Mouse (Mus musculus): ENCODE data around the gene Cep70. TPM values are rescaled to one million over a fixed set of nuclear protein-coding genes. Genes with fewer than 3 reads are reported as not detected.

Cep70 gene
- polyA plus RNA-seq, 1 experiment = 20.1 TPM

DNA sequence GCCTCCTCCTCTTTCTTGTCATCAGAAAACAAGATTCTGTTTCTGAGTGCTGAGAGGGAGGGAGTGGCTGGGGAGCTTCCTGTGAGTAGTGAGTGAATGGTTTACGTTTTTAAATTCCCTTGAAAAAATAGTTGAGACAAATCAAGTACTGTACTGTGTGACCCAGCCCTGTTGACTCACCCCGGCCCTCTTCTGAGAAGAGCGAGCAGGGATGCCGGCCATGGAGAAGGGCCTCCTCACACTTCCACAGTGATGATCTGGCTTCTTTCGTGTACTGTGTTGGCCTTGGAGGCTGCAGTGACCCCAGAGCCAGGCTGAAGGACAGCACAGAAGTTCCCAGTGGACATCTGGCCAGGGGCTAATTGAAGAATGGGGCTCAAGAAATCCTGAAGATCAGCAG lies 61.1 kb downstream of the Cep70 start:
- TF ChIP-seq POLR2A (IDR thresholded peaks at IDR 0.05; ENCODE audit: extremely low read depth, insufficient read depth, low read length) (no peak), CTCF (IDR thresholded peaks at IDR 0.05; ENCODE audit: extremely low read depth, insufficient read depth, low read length) (no peak)
- Histone ChIP-seq H3K4me1 (ENCODE audit: control insufficient read depth, insufficient read depth, low read length) (no peaks in the 10 kb centered on the region; the same call in 1 of the 2 replicates), H3K4me3 (ENCODE audit: insufficient read depth, low read length) (no peak overlapping the region), H3K27ac (ENCODE audit: insufficient read depth, low read length) (no peak overlapping the region)

DNA sequence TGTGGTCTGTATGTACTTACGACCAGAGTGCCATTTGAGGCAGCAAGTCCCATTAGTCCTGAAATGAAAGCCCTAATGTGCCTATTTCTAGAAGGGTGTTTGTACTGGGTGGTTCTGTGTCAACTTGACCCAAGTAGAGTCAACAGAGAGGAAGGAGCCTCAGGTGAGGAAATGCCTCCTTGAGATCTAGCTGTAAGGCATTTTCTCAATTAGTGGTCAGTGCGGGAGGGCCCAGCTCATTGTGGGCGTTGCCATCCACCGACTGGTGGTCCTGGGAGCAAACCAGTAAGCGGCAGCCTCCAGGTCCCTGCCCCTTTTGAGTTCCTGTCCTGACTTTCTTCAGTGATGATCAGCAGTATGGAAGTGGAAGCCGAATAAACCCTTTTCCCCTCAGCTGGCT lies 63.1 kb downstream of the Cep70 start:
- no peak for TF ChIP-seq CTCF (IDR thresholded peaks at IDR 0.05; ENCODE audit: extremely low read depth, insufficient read depth, low read length)
- no peak for TF ChIP-seq POLR2A (IDR thresholded peaks at IDR 0.05; ENCODE audit: extremely low read depth, insufficient read depth, low read length)
- Histone ChIP-seq H3K4me1 (ENCODE audit: control insufficient read depth, insufficient read depth, low read length) (no peaks in the 10 kb centered on the region; the same call in 1 of the 2 replicates), H3K27ac (ENCODE audit: insufficient read depth, low read length) (no peak overlapping the region), H3K4me3 (ENCODE audit: insufficient read depth, low read length) (no peak overlapping the region)

DNA sequence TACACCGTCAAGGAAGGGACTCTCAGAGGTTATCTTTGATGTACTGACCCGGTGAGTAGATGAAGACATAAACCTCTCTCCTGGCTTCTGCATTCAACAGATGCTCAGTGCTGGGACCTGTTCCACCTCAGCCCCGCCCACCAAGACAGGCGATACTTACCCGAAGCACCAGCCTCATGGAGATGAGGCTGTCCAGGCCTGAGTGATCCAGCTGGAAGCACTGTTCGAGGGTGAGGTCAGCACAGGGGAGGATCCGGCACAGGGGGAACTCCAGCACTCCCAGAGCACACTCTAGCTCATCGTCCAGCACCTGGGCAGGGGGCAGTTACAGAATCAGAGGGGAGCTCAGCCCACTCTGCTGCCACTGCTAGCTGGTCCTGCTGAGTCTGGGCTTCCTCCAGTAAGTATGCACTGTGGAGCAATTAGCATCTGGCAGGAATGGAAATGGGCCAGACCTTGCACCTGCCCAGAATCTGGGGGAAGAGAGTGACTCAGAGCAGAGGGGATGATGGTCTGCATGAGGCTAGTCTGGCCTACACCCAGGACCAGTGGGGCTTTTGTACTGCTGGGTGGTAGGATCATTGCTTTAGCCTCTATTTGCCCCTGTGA lies 76.3 kb downstream of the Cep70 start:
- Histone ChIP-seq H3K4me1 (ENCODE audit: control insufficient read depth, insufficient read depth, low read length) (no peaks in the 10 kb centered on the region), H3K27ac (ENCODE audit: insufficient read depth, low read length) (no peak overlapping the region), H3K4me3 (ENCODE audit: insufficient read depth, low read length) (no peak overlapping the region)
- TF ChIP-seq POLR2A (IDR thresholded peaks at IDR 0.05; ENCODE audit: extremely low read depth, insufficient read depth, low read length) (no peak), CTCF (IDR thresholded peaks at IDR 0.05; ENCODE audit: extremely low read depth, insufficient read depth, low read length) (no peak)

DNA sequence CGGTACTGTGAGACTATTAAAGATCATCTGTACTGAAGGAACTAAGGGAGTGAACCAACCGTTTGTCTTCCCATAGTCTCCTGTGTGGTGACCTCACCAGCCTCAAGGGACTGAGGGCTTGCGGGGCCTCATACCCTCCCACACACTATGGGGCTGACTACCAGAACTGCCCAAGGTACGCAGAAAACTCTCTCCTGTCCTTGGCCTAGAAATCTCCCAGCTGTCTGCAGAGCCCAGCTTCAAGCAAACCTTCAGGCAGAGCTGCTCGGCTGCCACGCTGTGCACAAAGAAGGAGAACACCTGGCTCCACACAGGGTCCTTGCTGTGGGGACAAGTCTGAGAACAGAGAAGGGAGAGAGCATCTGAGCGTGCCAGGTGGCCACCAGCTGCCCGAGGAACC lies 76.8 kb downstream of the Cep70 start:
- TF ChIP-seq CTCF (IDR thresholded peaks at IDR 0.05; ENCODE audit: extremely low read depth, insufficient read depth, low read length) (no peak), POLR2A (IDR thresholded peaks at IDR 0.05; ENCODE audit: extremely low read depth, insufficient read depth, low read length) (no peak)
- no peak overlapping the region for H3K4me3 ChIP-seq (ENCODE audit: insufficient read depth, low read length)
- H3K27ac ChIP-seq (ENCODE audit: insufficient read depth, low read length) = no peak overlapping the region
- no peaks in the 10 kb centered on the region for H3K4me1 ChIP-seq (ENCODE audit: control insufficient read depth, insufficient read depth, low read length)

DNA sequence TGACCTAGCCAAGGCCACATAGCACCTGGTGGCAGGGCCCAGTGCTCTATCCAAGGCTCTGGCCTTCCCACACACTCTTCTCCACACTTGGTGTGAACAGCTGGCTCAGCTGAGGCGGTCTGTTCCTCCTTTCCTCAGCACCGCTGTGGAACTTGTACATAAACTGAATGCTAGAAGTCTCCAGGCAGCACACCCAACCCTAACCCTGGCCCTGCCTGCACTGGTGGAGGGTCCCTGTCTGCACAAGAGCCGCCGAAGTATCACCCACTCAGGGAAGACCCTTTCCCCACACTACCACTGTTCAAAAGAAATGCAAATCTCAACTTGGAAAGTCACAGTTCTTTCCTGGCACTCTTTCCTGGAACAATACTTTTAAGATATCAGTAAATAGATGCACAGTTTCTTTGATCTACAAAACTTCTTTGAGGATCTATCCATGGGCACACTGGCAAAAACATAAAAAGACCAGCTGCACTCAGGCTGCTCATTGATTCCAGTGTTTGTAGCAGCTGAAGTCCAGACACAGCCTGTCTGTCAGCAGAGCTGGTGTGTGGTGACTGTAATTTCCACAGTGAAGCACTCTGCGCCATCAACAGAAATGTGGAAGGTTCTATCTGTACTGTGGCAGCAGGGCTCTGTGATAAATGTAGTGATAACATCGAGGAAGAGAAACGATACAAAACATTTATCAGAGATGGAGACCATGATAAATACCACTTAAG lies 82.2 kb downstream of the Cep70 start:
- no peak overlapping the region for H3K4me3 ChIP-seq (ENCODE audit: insufficient read depth, low read length)
- no peaks in the 10 kb centered on the region for H3K4me1 ChIP-seq (ENCODE audit: control insufficient read depth, insufficient read depth, low read length)
- TF ChIP-seq POLR2A (IDR thresholded peaks at IDR 0.05; ENCODE audit: extremely low read depth, insufficient read depth, low read length) = no peak
- H3K27ac ChIP-seq (ENCODE audit: insufficient read depth, low read length) = no peak overlapping the region

DNA sequence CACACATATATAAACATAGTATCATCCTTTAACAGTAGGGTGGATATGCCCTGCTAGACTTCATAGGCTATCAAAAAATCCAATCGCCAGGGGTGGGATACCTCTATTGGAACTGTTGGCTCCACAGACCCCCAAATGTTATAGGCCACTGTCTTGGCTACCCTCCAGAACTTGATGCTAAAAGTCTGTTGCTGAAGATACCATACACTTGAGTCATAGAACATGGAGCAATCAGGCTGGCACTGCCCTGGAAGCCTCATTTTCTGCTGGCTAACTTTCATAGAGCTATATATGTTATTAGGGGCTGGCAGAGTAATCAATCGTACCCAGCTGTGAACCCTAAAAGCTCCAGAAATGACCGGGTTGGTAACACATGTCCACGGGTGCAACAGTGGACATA lies 82.8 kb downstream of the Cep70 start:
- H3K27ac ChIP-seq (ENCODE audit: insufficient read depth, low read length) = no peak overlapping the region
- no peaks in the 10 kb centered on the region for H3K4me1 ChIP-seq (ENCODE audit: control insufficient read depth, insufficient read depth, low read length)
- TF ChIP-seq CTCF (IDR thresholded peaks at IDR 0.05; ENCODE audit: extremely low read depth, insufficient read depth, low read length) (no peak), POLR2A (IDR thresholded peaks at IDR 0.05; ENCODE audit: extremely low read depth, insufficient read depth, low read length) (no peak)
- H3K4me3 ChIP-seq (ENCODE audit: insufficient read depth, low read length) = no peak overlapping the region

DNA sequence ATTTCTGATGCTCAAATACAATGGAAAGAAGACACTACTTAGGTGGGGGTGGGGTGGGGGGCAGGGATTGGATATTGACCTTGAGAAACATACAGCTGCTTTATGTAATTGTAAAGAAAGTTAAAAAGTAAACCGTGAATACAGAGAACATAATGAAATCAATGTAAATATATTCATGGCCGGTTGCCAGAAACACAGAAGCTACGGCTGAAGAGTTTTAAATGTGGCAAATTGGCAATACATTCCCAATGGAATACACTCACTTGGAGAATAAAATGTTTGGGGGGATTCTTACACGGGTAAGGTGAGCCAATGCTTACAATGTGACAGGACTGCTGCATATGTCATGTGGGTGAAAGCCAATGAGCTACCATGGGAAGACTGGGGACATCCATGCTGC lies 83.7 kb downstream of the Cep70 start:
- no peak overlapping the region for H3K4me3 ChIP-seq (ENCODE audit: insufficient read depth, low read length)
- TF ChIP-seq CTCF (IDR thresholded peaks at IDR 0.05; ENCODE audit: extremely low read depth, insufficient read depth, low read length) (no peak), POLR2A (IDR thresholded peaks at IDR 0.05; ENCODE audit: extremely low read depth, insufficient read depth, low read length) (no peak)

DNA sequence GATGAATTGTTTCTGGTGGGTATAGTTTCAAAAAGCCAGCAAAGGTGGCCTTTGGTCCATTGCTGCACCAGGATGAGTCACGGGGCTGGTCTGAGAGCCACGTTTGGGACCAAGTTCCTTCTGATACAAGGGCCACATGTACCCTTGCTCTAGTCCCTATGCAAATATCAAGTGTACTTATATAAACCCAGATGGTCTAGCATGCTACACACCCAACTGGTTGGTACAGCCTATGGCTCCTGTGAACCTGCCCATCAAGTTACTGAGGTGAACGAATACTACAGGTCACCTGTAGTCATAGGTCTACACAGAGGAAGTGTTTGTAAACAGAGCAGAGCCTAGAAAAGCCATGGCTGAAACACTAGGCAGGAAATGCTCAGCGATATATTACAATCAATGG lies 93.4 kb downstream of the Cep70 start:
- TF ChIP-seq POLR2A (IDR thresholded peaks at IDR 0.05; ENCODE audit: extremely low read depth, insufficient read depth, low read length) (no peak), CTCF (IDR thresholded peaks at IDR 0.05; ENCODE audit: extremely low read depth, insufficient read depth, low read length) (no peak)
- Histone ChIP-seq H3K27ac (ENCODE audit: insufficient read depth, low read length) (no peak overlapping the region), H3K4me1 (ENCODE audit: control insufficient read depth, insufficient read depth, low read length) (no peaks in the 10 kb centered on the region), H3K4me3 (ENCODE audit: insufficient read depth, low read length) (no peak overlapping the region)

More for the DNA sequence above, 83.7 kb downstream of the Cep70 start:
- H3K4me1 ChIP-seq (ENCODE audit: control insufficient read depth, insufficient read depth, low read length) = no peaks in the 10 kb centered on the region
- no peak overlapping the region for H3K27ac ChIP-seq (ENCODE audit: insufficient read depth, low read length)

DNA sequence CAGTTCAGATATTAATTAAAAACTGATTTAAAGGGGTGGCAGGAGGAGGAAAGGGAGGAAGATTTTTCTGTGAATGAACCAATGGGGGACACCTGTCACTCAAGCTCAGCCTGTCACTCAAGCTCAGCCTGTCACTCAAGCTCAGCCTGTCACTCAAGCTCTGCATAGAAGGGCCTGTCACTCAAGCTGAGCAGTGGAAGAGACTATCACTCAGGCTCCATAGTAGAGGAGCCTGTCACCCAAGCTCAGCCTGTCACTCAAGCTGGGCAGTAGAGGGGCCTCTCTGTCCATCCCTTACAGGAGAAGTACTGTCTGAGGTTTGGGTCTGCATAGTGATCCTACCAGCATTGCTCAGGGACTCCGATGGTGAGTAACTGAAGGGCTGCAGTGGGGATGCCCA lies 95.1 kb downstream of the Cep70 start:
- Histone ChIP-seq H3K4me1 (ENCODE audit: control insufficient read depth, insufficient read depth, low read length) (no peaks in the 10 kb centered on the region), H3K27ac (ENCODE audit: insufficient read depth, low read length) (no peak overlapping the region), H3K4me3 (ENCODE audit: insufficient read depth, low read length) (no peak overlapping the region)
- TF ChIP-seq POLR2A (IDR thresholded peaks at IDR 0.05; ENCODE audit: extremely low read depth, insufficient read depth, low read length) (no peak), CTCF (IDR thresholded peaks at IDR 0.05; ENCODE audit: extremely low read depth, insufficient read depth, low read length) (no peak)

DNA sequence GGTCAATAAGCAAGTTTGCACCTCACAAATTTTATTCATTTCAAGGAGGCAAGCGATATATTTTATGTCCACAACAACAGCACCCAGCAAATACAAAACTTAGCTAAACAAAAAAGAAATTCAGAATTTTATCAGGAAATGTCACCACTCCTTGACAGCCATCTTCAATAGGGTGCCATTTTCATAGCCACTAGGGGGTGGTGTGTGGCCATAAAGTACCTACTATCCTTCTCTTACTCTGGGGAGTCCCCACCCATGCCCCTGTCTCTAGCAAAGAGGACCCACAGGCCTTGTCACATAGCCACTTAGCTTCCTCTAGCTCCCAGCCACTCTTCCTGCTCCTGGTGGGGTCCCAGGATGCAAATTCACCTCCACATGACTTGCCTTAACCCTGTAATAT lies 96.0 kb downstream of the Cep70 start:
- no peak overlapping the region for H3K4me3 ChIP-seq (ENCODE audit: insufficient read depth, low read length)
- no peaks in the 10 kb centered on the region for H3K4me1 ChIP-seq (ENCODE audit: control insufficient read depth, insufficient read depth, low read length)
- no peak overlapping the region for H3K27ac ChIP-seq (ENCODE audit: insufficient read depth, low read length)
- no peak for TF ChIP-seq POLR2A (IDR thresholded peaks at IDR 0.05; ENCODE audit: extremely low read depth, insufficient read depth, low read length)
- TF ChIP-seq CTCF (IDR thresholded peaks at IDR 0.05; ENCODE audit: extremely low read depth, insufficient read depth, low read length) = peak; percentile 31; the same call in 1 of the 2 replicates
